Mouse (Mus musculus): ENCODE measurements around the gene Efcab10. TPM values are rescaled to one million over a fixed set of nuclear protein-coding genes. Genes with fewer than 3 reads are reported as not detected.

The Efcab10 gene
- polyA plus RNA-seq, 1 experiment from 2014 or later = 0.26 TPM

DNA sequence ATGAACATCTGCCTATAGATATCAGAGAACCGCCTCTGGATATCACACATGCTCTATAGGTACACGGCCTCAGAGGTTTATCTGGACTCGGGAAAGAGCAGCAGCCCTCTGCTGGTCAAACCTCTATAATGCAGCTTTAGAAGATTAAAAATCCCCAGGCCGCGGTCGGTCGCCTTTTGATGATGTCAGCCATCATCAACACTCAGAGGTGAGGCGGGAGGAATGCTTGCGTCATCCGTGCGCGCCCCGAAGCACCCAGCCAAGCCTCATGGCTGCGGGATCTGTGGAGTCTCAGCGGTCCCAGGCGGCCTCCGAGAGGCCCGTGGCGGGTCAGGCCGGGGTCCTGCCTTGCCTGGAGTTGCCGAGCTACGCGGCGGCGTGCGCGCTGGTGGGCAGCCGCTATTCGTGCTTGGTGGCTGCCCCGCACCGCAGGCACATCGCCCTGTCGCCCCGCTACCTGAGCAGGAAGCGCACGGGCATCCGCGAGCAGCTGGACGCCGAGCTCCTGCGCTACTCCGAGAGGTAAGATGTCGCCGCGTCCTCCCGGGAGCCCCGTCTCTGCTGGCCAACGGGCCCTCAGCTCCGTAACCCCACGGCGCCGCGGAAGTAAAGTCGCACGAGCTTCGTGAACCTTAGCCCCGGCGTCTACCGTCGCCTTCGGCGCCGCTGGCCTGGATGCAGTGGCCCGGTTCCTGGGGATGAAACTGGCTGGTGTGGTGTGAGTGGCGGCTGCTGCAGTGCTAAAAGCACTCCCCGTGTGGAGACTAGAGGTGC, 34.9 kb downstream of the Efcab10 start, which contains the start of gene Twistnb:
Gene Twistnb (plus strand): TSS at position 249 of the 774 bp plus-strand sequence.
- H3K36me3 ChIP-seq = no peaks in the 10 kb centered on the region
- under 1% methylated on average over 52 of the region's 66 CpGs for WGBS
- H3K4me2 ChIP-seq = peak within 1 kb of the TSS; percentile 78

DNA sequence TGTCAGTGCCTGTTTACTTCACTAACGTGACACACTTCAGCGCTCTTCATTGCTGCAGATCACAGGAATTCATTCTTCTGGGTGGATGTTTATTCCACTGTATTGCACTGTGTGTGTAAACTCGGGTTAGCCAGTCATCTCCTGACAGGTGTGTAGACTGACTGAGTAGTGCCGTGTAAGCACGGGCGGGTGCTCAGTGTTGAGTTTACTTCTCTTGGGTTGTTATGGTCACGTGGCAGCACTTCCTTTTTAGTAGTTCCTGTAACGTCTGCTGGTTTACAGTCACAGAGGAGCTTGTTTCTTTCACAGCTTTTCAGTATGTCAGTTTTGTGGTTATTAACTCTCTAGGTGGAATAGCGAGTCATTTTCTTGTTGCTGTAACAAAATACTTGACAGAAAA, 39.2 kb downstream of the Efcab10 start:
- Histone ChIP-seq H3K4me2 (no peak overlapping the region), H3K9ac (no peak overlapping the region), H3K27ac (no peak overlapping the region), H3K4me3 (no peak overlapping the region), H3K36me3 (peaks cover 12% of the 10 kb centered on the region; the same call in 1 of the 2 replicates), H3K4me1 (replicated peaks) (peaks cover 7% of the 10 kb centered on the region), H3K9me3 (replicated peaks) (no peaks in the 10 kb centered on the region), H3K27me3 (no peaks in the 10 kb centered on the region)
- no peak for ATAC-seq (replicated peaks; ENCODE audit: insufficient number of reproducible peaks, insufficient read depth, low FRiP score, low read depth)
- 79% methylated on average over 9 of the region's 9 CpGs for WGBS

More for the DNA sequence above, 34.9 kb downstream of the Efcab10 start, which contains the start of gene Twistnb:
- Histone ChIP-seq H3K27ac (peak within 1 kb of the TSS; percentile 74), H3K4me1 (replicated peaks) (peaks cover 7% of the 10 kb centered on the region), H3K9ac (peak within 1 kb of the TSS; percentile 80), H3K27me3 (no peaks in the 10 kb centered on the region; the same call in none of the 2 replicates), H3K9me3 (replicated peaks) (no peaks in the 10 kb centered on the region), H3K4me3 (peak within 1 kb of the TSS; percentile 72)
- ATAC-seq (replicated peaks; ENCODE audit: insufficient number of reproducible peaks, insufficient read depth, low FRiP score, low read depth) = peak; percentile 94

DNA sequence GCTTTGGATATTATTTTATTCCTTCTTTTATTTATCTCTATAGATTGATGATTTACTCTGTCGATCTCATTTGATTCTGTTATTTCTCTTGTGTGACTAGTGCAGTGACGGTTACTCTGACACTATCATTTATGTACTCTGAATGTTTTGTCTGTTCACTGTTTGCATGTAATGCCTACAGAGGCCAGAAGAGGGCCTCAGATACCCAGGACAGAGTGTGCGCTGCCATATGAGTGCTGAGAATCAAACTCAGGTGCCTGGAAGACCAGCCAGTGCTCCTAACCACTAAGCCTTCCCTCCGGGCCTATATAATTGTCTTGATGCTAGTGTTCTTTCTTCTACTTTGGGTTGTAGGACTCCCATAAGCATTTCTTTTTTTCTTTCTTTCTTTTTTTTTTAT, 40.1 kb downstream of the Efcab10 start:
- peaks cover 5% of the 10 kb centered on the region for H3K4me1 ChIP-seq (replicated peaks)
- 94% methylated on average over 4 of the region's 4 CpGs for WGBS

More for the DNA sequence above, 40.1 kb downstream of the Efcab10 start:
- Histone ChIP-seq H3K27ac (no peak overlapping the region), H3K4me3 (no peak overlapping the region), H3K4me2 (no peak overlapping the region), H3K36me3 (peaks cover 18% of the 10 kb centered on the region), H3K9ac (no peak overlapping the region), H3K9me3 (replicated peaks) (no peaks in the 10 kb centered on the region), H3K27me3 (no peaks in the 10 kb centered on the region)
- no peak for ATAC-seq (replicated peaks; ENCODE audit: insufficient number of reproducible peaks, insufficient read depth, low FRiP score, low read depth)

Other genes with a start within 250 kb of the Efcab10 start
- gene Atxn7l1, start 247.2 kb upstream of the Efcab10 start, polyA plus RNA-seq (2015; fragmentation: Nextera tagmentation; extraction: Ambion mirVana) = 7.8 and 10.2 TPM in 2 replicates
- 29.2 and 32.6 TPM in 2 replicates for gene Twistnb, start 34.8 kb downstream of the Efcab10 start, polyA plus RNA-seq (2015; fragmentation: Nextera tagmentation; extraction: Ambion mirVana)

Data from heart, embryonic 15.5 days (tissue).